Mouse (Mus musculus) forebrain, embryonic 12.5 days (tissue): ENCODE data around the gene Tmem88. TPM values are rescaled to one million over a fixed set of nuclear protein-coding genes. Genes with fewer than 3 reads are reported as not detected.

Experiments used
- ATAC-seq: fragments of 200-750 bp; cut with Nextera tagmentation; 2 replicates; pipeline ENCODE4 v1.8.0; 2017; ENCODE audit warnings: moderate TSS enrichment; ENCODE audit not compliant: low FRiP score
- H3K27ac ChIP-seq: fragments of 300-500 bp; sonication (generic); 2 replicates; pipeline ENCODE4 v1.5.1; 2016; ENCODE audit warnings: mild to moderate bottlenecking
- H3K27me3 ChIP-seq: fragments of 300-500 bp; sonication (generic); 2 replicates; pipeline ENCODE4 v1.6.1; 2016; ENCODE audit warnings: mild to moderate bottlenecking
- H3K36me3 ChIP-seq: fragments of 300-500 bp; sonication (generic); replicated peaks from 2 replicates; pipeline ENCODE4 v1.6.1; 2016; ENCODE audit warnings: mild to moderate bottlenecking
- H3K4me1 ChIP-seq: fragments of 300-500 bp; sonication (generic); 2 replicates; pipeline ENCODE4 v1.6.1; 2016
- H3K4me2 ChIP-seq: fragments of 300-500 bp; sonication (generic); 2 replicates; pipeline ENCODE4 v1.6.1; 2016; ENCODE audit warnings: mild to moderate bottlenecking, moderate library complexity
- H3K4me3 ChIP-seq: fragments of 300-500 bp; sonication (generic); replicated peaks from 2 replicates; pipeline ENCODE4 v1.5.1; 2016; ENCODE audit warnings: mild to moderate bottlenecking
- H3K9ac ChIP-seq: fragments of 300-500 bp; sonication (generic); 2 replicates; pipeline ENCODE4 v1.6.1; 2016; ENCODE audit warnings: mild to moderate bottlenecking
- H3K9me3 ChIP-seq: fragments of 300-500 bp; sonication (generic); 2 replicates; pipeline ENCODE4 v1.6.1; 2016
- WGBS: fragments of 180-500 bp; shearing (Covaris S2); methylation state at CpG from one replicate; pipeline ENCODE4 v1.1.7; 2016; 5-methylcytosine and 5-hydroxymethylcytosine counted together
- polyA plus RNA-seq: library from polyadenylated mRNA; unstranded; fragments of >200 nt; fragmentation: Nextera tagmentation; extraction: Ambion mirVana; gene quantifications from 2 replicates; pipeline ENCODE4 v1.2.1, GENCODE M21; 2016

Gene Tmem88
- polyA plus RNA-seq, 1 experiment from 2014 or later: 11.2 TPM

GRCm38 (mm10) chr11:69356544-69356943, 41.5 kb downstream of the Tmem88 start:
- 96% methylated on average over 5 of the region's 5 CpGs for WGBS

More at GRCm38 (mm10) chr11:69356544-69356943, 41.5 kb downstream of the Tmem88 start:
- H3K9me3 ChIP-seq: no peaks in the 10 kb centered on the region
- H3K36me3 ChIP-seq: peaks cover 100% of the 10 kb centered on the region
- H3K4me3 ChIP-seq: no peak overlapping the region
- no peaks in the 10 kb centered on the region for H3K27me3 ChIP-seq
- H3K9ac ChIP-seq: no peak overlapping the region
- no peak overlapping the region for H3K4me2 ChIP-seq
- no peaks in the 10 kb centered on the region for H3K4me1 ChIP-seq
- H3K27ac ChIP-seq: no peak overlapping the region
- no peak for ATAC-seq

Other genes with a start within 250 kb of the Tmem88 start
- gene Alox12b, start 241.2 kb downstream of the Tmem88 start, polyA plus RNA-seq: not detected in 2 replicates
- not detected in 2 replicates for gene Alox8, start 200.4 kb downstream of the Tmem88 start, polyA plus RNA-seq
- gene Gucy2e, start 161.2 kb downstream of the Tmem88 start, polyA plus RNA-seq: 0.17 and 0.19 TPM in 2 replicates
- gene Cntrob, start 74.5 kb downstream of the Tmem88 start, polyA plus RNA-seq: 49.0 and 52.6 TPM in 2 replicates
- 185 and 192 TPM in 2 replicates for gene Trappc1, start 74.3 kb downstream of the Tmem88 start, polyA plus RNA-seq
- gene Kcnab3, start 72.0 kb downstream of the Tmem88 start, polyA plus RNA-seq: 5.1 and 5.5 TPM in 2 replicates
- 44.8 and 46.3 TPM in 2 replicates for gene Rnf227, start 57.8 kb downstream of the Tmem88 start, polyA plus RNA-seq
- 94.3 and 98.3 TPM in 2 replicates for gene Chd3, start 28.8 kb downstream of the Tmem88 start, polyA plus RNA-seq
- 91.7 and 103 TPM in 2 replicates for gene Naa38, start 2.7 kb downstream of the Tmem88 start, polyA plus RNA-seq
- 55.0 and 60.9 TPM in 2 replicates for gene Cyb5d1, start 2.6 kb downstream of the Tmem88 start, polyA plus RNA-seq
- 50.8 and 53.3 TPM in 2 replicates for gene Kdm6b, start 15.4 kb upstream of the Tmem88 start, polyA plus RNA-seq
- 1.7 and 2.1 TPM in 2 replicates for gene Dnah2, start 150.9 kb upstream of the Tmem88 start, polyA plus RNA-seq
- 63.7 and 72.7 TPM in 2 replicates for gene Efnb3, start 162.0 kb upstream of the Tmem88 start, polyA plus RNA-seq
- gene Wrap53, start 182.0 kb upstream of the Tmem88 start, polyA plus RNA-seq: 33.0 and 36.0 TPM in 2 replicates
- 120 and 124 TPM in 2 replicates for gene Trp53, start 182.1 kb upstream of the Tmem88 start, polyA plus RNA-seq
- 11.9 and 12.6 TPM in 2 replicates for gene Atp1b2, start 207.7 kb upstream of the Tmem88 start, polyA plus RNA-seq
- not detected in 2 replicates for gene Shbg, start 219.7 kb upstream of the Tmem88 start, polyA plus RNA-seq
- 15.8 and 21.5 TPM in 2 replicates for gene Sat2, start 223.8 kb upstream of the Tmem88 start, polyA plus RNA-seq
- 46.0 and 48.9 TPM in 2 replicates for gene Fxr2, start 234.8 kb upstream of the Tmem88 start, polyA plus RNA-seq